Mouse (Mus musculus) forebrain, embryonic 10.5 days (tissue): ENCODE results near the gene Wipf2. TPM values are rescaled to one million over a fixed set of nuclear protein-coding genes. Genes with fewer than 3 reads are reported as not detected.
A peak's percentile ranks its signal among the peaks of the same experiment; 100 is the strongest.

Experiments used
- DNase-seq: peaks from one replicate; pipeline ENCODE4 v3.0.0-alpha.2; 2017; ENCODE audit warnings: low spot score; ENCODE audit errors: extremely low spot score
- H3K27ac ChIP-seq: fragments of 300-500 bp; sonication (generic); 2 replicates; pipeline ENCODE4 v1.5.1; 2016; ENCODE audit warnings: mild to moderate bottlenecking
- H3K27me3 ChIP-seq: fragments of 300-500 bp; sonication (generic); 2 replicates; pipeline ENCODE4 v1.6.1; 2016; ENCODE audit warnings: mild to moderate bottlenecking; ENCODE audit not compliant: poor library complexity, severe bottlenecking
- H3K36me3 ChIP-seq: fragments of 300-500 bp; sonication (generic); replicated peaks from 2 replicates; pipeline ENCODE4 v1.6.1; 2016; ENCODE audit warnings: mild to moderate bottlenecking, moderate library complexity
- H3K4me1 ChIP-seq: fragments of 300-500 bp; sonication (generic); 2 replicates; pipeline ENCODE4 v1.6.1; 2016
- H3K4me3 ChIP-seq: fragments of 300-500 bp; sonication (generic); 2 replicates; pipeline ENCODE4 v1.5.1; 2016; ENCODE audit warnings: mild to moderate bottlenecking, moderate library complexity
- H3K9me3 ChIP-seq: fragments of 300-500 bp; sonication (generic); 2 replicates; pipeline ENCODE4 v1.6.1; 2016; ENCODE audit warnings: mild to moderate bottlenecking, moderate library complexity
- WGBS: fragments of 180-500 bp; shearing (Covaris S2); methylation state at CpG from one replicate; pipeline ENCODE4 v1.1.7; 2016; 5-methylcytosine and 5-hydroxymethylcytosine counted together
- polyA plus RNA-seq: library from polyadenylated mRNA; unstranded; fragments of >200 nt; fragmentation: Nextera tagmentation; extraction: Ambion mirVana; gene quantifications from 2 replicates; pipeline ENCODE4 v1.2.1, GENCODE M21; 2016

Wipf2 gene
- polyA plus RNA-seq, 1 experiment from 2014 or later = 4.5 TPM

GRCm38 (mm10) chr11:98838512-98838911 is 24.9 kb upstream of the Wipf2 start:
- H3K4me3 ChIP-seq = no peak overlapping the region
- no peak for DNase-seq
- WGBS = 87% methylated on average over 9 of the region's 9 CpGs
- peaks cover 13% of the 10 kb centered on the region for H3K36me3 ChIP-seq
- peaks cover 49% of the 10 kb centered on the region for H3K4me1 ChIP-seq
- no peak overlapping the region for H3K27ac ChIP-seq
- H3K27me3 ChIP-seq = peaks cover 41% of the 10 kb centered on the region
- no peaks in the 10 kb centered on the region for H3K9me3 ChIP-seq

GRCm38 (mm10) chr11:98839402-98839801 is 24.0 kb upstream of the Wipf2 start:
- Histone ChIP-seq H3K9me3 (no peaks in the 10 kb centered on the region), H3K27ac (no peak overlapping the region), H3K27me3 (peaks cover 41% of the 10 kb centered on the region), H3K4me3 (no peak overlapping the region), H3K4me1 (peaks cover 45% of the 10 kb centered on the region), H3K36me3 (peaks cover 4% of the 10 kb centered on the region)
- WGBS = 54% methylated on average over 6 of the region's 6 CpGs
- no peak for DNase-seq

GRCm38 (mm10) chr11:98839897-98840296 is 23.5 kb upstream of the Wipf2 start:
- Histone ChIP-seq H3K4me3 (no peak overlapping the region), H3K27ac (no peak overlapping the region), H3K36me3 (no peaks in the 10 kb centered on the region; the same call in 1 of the 2 replicates), H3K27me3 (peaks cover 41% of the 10 kb centered on the region), H3K9me3 (no peaks in the 10 kb centered on the region), H3K4me1 (peaks cover 40% of the 10 kb centered on the region)
- WGBS = 78% methylated on average over 10 of the region's 10 CpGs
- no peak for DNase-seq

DNA sequence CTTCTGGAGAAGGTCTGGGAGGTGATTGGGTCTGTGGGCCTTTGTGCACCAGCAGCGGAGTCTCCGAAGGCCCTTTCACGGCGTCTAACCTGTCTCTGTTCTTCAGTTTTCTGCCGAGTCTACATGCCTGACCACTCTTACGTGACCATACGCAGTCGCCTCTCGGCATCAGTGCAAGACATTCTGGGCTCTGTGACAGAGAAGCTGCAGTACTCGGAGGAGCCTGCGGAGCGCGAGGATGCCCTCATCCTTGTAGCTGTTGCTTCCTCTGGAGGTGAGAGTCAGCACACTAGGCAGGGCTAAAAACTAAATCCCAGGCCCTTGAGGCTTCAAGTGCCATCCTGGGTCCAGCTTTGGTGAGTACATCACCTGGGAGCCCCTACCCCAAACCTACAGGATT is 17.4 kb upstream of the Wipf2 start:
- Histone ChIP-seq H3K27ac (no peak overlapping the region), H3K4me1 (peaks cover 21% of the 10 kb centered on the region), H3K4me3 (no peak overlapping the region), H3K27me3 (peaks cover 22% of the 10 kb centered on the region), H3K9me3 (no peaks in the 10 kb centered on the region), H3K36me3 (no peaks in the 10 kb centered on the region)
- no peak for DNase-seq
- 61% methylated on average over 13 of the region's 13 CpGs for WGBS

DNA sequence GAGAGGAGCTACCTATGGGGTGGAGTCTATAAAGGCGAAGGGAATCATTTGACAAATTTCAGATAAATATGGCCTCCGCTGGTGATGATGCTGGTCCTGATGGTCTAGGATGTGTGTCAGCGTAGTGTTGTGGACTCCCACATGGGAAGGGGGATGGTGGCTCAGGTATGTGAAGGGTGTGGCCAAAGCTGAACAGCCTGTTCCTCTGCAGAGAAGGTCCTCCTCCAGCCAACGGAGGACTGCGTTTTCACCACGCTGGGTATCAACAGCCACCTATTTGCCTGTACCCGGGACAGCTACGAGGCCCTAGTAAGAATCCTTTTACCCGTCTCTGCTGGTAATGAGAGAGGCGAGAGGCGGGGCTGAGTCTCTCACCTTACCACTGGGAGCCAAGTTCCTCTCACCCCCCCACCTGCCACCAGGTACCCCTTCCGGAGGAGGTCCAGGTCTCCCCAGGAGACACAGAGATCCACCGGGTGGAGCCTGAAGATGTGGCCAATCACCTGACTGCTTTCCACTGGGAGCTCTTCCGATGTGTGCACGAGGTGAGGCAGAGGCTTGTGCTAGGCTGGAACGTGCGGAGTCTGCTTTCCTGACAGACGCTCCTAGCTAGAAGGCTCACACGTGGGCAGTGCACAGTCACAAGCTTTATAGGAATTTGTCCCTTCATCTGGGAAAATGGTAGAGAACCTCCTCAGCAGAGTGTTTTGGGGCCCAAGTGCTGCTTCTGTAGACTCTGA is 16.4 kb upstream of the Wipf2 start:
- Histone ChIP-seq H3K4me1 (peaks cover 21% of the 10 kb centered on the region), H3K9me3 (no peaks in the 10 kb centered on the region), H3K27ac (no peak overlapping the region), H3K27me3 (peaks cover 26% of the 10 kb centered on the region), H3K36me3 (no peaks in the 10 kb centered on the region), H3K4me3 (no peak overlapping the region)
- WGBS = 65% methylated on average over 19 of the region's 19 CpGs
- DNase-seq = no peak

DNA sequence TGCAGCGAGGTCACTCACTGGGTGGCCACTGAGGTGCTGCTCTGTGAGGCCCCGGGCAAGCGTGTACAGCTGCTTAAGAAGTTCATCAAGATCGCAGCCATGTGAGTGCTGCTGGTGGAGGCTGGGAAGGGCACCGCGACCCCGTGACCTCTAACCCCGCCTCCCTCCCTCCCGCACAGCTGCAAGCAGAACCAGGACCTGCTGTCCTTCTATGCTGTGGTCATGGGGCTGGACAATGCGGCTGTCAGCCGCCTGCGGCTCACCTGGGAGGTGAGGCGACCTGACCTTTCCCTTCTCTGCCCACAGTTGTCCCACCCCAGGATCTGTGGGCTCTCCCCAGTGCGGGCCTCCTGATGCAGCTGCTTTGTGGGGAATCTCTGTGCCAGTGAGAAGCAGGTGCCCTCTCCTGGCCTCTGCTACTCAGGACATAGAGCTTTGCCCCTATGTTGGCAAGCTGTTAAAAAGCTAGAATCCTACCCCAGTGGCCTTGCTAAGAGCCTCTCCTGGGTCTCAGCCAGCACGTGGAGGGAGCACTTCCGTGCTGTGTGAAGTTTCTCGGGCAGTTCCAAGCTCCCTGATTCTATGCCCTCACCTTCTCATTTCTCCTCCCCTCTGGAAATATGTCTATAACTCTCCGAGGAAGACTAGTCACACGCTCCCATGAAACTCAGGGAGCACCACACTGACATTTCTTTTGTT is 14.1 kb upstream of the Wipf2 start:
- Histone ChIP-seq H3K4me3 (peak overlapping the region; percentile 32), H3K36me3 (no peaks in the 10 kb centered on the region), H3K27ac (peak overlapping the region; percentile 59), H3K9me3 (no peaks in the 10 kb centered on the region), H3K4me1 (peaks cover 31% of the 10 kb centered on the region), H3K27me3 (peaks cover 26% of the 10 kb centered on the region)
- no peak for DNase-seq
- WGBS = 12% methylated on average over 19 of the region's 19 CpGs

GRCm38 (mm10) chr11:98850100-98851093 is 13.0 kb upstream of the Wipf2 start:
- H3K4me3 ChIP-seq = peak overlapping the region; percentile 11; the same call in 1 of the 2 replicates
- peak overlapping the region; percentile 59 for H3K27ac ChIP-seq
- DNase-seq = no peak

GRCm38 (mm10) chr11:98854116-98854515 is 9.3 kb upstream of the Wipf2 start:
- DNase-seq = no peak
- no peaks in the 10 kb centered on the region for H3K9me3 ChIP-seq
- no peak overlapping the region for H3K27ac ChIP-seq
- H3K27me3 ChIP-seq = peaks cover 24% of the 10 kb centered on the region
- H3K4me1 ChIP-seq = peaks cover 30% of the 10 kb centered on the region
- no peak overlapping the region for H3K4me3 ChIP-seq
- H3K36me3 ChIP-seq = no peaks in the 10 kb centered on the region
- WGBS = 94% methylated on average over 8 of the region's 8 CpGs

More at GRCm38 (mm10) chr11:98850100-98851093, 13.0 kb upstream of the Wipf2 start:
- Histone ChIP-seq H3K9me3 (no peaks in the 10 kb centered on the region), H3K36me3 (no peaks in the 10 kb centered on the region), H3K4me1 (peaks cover 31% of the 10 kb centered on the region), H3K27me3 (peaks cover 26% of the 10 kb centered on the region)
- WGBS = 70% methylated on average over 26 of the region's 26 CpGs

- peaks cover 24% of the 10 kb centered on the region for H3K4me1 ChIP-seq
- H3K36me3 ChIP-seq = no peaks in the 10 kb centered on the region
- H3K9me3 ChIP-seq = no peaks in the 10 kb centered on the region
- peaks cover 18% of the 10 kb centered on the region for H3K27me3 ChIP-seq
- no peak for DNase-seq
- WGBS = 94% methylated on average over 2 of the region's 2 CpGs
- no peak overlapping the region for H3K27ac ChIP-seq
- H3K4me3 ChIP-seq = no peak overlapping the region
Observed at GRCm38 (mm10) chr11:98854659-98855058, 8.8 kb upstream of the Wipf2 start.

- Histone ChIP-seq H3K27me3 (peaks cover 4% of the 10 kb centered on the region; the same call in 1 of the 2 replicates), H3K4me3 (peak overlapping the region; percentile 18; the same call in 1 of the 2 replicates), H3K36me3 (no peaks in the 10 kb centered on the region), H3K27ac (peak overlapping the region; percentile 31; the same call in 1 of the 2 replicates), H3K9me3 (no peaks in the 10 kb centered on the region), H3K4me1 (peaks cover 16% of the 10 kb centered on the region)
- WGBS = 38% methylated on average over 14 of the region's 14 CpGs
- DNase-seq = peak; percentile 88
Observed at GRCm38 (mm10) chr11:98858759-98859731, 4.4 kb upstream of the Wipf2 start.

GRCm38 (mm10) chr11:98863751-98864429 is 452 bp downstream of the Wipf2 start:
- peak overlapping the region; percentile 72 for H3K4me3 ChIP-seq
- peaks cover 22% of the 10 kb centered on the region for H3K4me1 ChIP-seq
- WGBS = under 1% methylated on average over 36 of the region's 39 CpGs
- peaks cover 4% of the 10 kb centered on the region; the same call in 1 of the 2 replicates for H3K27me3 ChIP-seq
- peak overlapping the region; percentile 94 for H3K27ac ChIP-seq
- peaks cover 31% of the 10 kb centered on the region for H3K36me3 ChIP-seq
- peak; percentile 82 for DNase-seq
- no peaks in the 10 kb centered on the region for H3K9me3 ChIP-seq
